Comparison of ENCODE assay signal across 6 mouse cellular contexts in the genomic region with DNA sequence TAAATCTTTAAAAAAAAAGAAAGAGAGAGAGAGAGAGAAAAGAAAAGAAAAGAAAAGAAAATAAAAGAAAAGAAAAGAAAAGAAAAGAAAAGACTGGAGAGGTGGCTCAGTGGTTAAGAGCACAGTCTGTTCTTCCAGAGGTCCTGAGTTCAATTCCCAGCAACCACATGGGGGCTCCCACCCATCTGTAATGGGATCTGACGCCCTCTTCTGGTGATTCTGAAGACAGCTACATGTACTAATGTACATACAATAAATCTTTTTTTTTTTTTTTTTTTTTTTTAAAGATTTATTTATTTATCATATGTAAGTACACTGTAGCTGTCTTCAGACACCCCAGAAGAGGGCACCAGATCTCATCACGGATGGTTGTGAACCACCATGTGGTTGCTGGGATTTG. TPM values are rescaled to one million over a fixed set of nuclear protein-coding genes. Genes with fewer than 3 reads are reported as not detected.
DNase-seq lines count a peak whose midpoint lies in the region; ATAC-seq and TF ChIP-seq lines count a peak whose summit lies in the region.
"Not testable (repeated sequence)": the region's sequence is repeated elsewhere in the genome, so short reads cannot be mapped to it uniquely, and the experiment has no call there.

No protein-coding gene starts in this region.

- DNase-seq in CH12.LX (ENCODE audit: extremely low read depth); MEL (ENCODE audit: low read depth, low spot score); cerebellum, adult 2 months; liver, embryonic 14.5 days (ENCODE audit: low read depth in 3 of 3, low spot score in 3 of 3): not testable (repeated sequence)
- DNase-seq in induced T-regulatory cell, adult 2 months (ENCODE audit: low read depth) = peak; percentile 55
- DNase-seq in naive thymus-derived CD4-positive, alpha-beta T cell, adult 2 months (ENCODE audit: low read depth) = peak; percentile 23

- TF ChIP-seq CTCF in CH12.LX (conservative IDR thresholded peaks at IDR 0.05 in 1 of 2, IDR thresholded peaks at IDR 0.05 in 1 of 2; ENCODE audit: low read depth in 2 of 2, low read length in 2 of 2) = peak in 1 of 2 experiments; percentile 52; a peak in 2 of 4 replicates
- TF ChIP-seq CTCF in MEL (IDR thresholded peaks at IDR 0.05 in 2 of 3, conservative IDR thresholded peaks at IDR 0.05 in 1 of 3; ENCODE audit: control insufficient read depth in 1 of 3, insufficient read depth in 1 of 3, low read depth in 2 of 3, low read length in 3 of 3, poor library complexity in 1 of 3, severe bottlenecking in 1 of 3) = peak in 2 of 3 experiments; percentile 43 to 45; a peak in 4 of 6 replicates
- peak; percentile 11; the same call in 1 of the 2 replicates for TF ChIP-seq CTCF in cerebellum, adult 2 months (IDR thresholded peaks at IDR 0.05; ENCODE audit: borderline replicate concordance, insufficient read depth, low read depth, low read length)
- peak; percentile 23; the same call in 1 of the 2 replicates for TF ChIP-seq CTCF in liver, embryonic 14.5 days (IDR thresholded peaks at IDR 0.05; ENCODE audit: low read depth)

- not testable (repeated sequence) for TF ChIP-seq EP300 in CH12.LX (IDR thresholded peaks at IDR 0.05; ENCODE audit: low read length); MEL (IDR thresholded peaks at IDR 0.05; ENCODE audit: low read depth in 1 of 2, low read length in 2 of 2); liver, embryonic 14.5 days (IDR thresholded peaks at IDR 0.05; ENCODE audit: low read depth)

- TF ChIP-seq POLR2A in CH12.LX (IDR thresholded peaks at IDR 0.05; ENCODE audit: low read depth, low read length); MEL (IDR thresholded peaks at IDR 0.05; ENCODE audit: control insufficient read depth in 1 of 2, insufficient read depth in 1 of 2, low read depth in 1 of 2, low read length in 2 of 2, poor library complexity in 1 of 2); cerebellum, adult 2 months (IDR thresholded peaks at IDR 0.05; ENCODE audit: borderline replicate concordance, insufficient read depth, low read length): not testable (repeated sequence)

- not testable (repeated sequence) for H3K27me3 ChIP-seq in CH12.LX (replicated peaks); MEL (ENCODE audit: control insufficient read depth in 1 of 2, insufficient read depth in 2 of 2, low read length in 2 of 2); cerebellum, adult 2 months (ENCODE audit: control insufficient read depth, insufficient read depth, low read length); liver, embryonic 14.5 days (ENCODE audit: control insufficient read depth, insufficient read depth, low read length)

- 29% methylated on average over 2 of the region's 2 CpGs for WGBS in cerebellum, adult 2 months
- 4% methylated on average over 1 of the region's 2 CpGs for WGBS in liver, embryonic 14.5 days (ENCODE audit: insufficient replicate concordance)

- H3K9ac ChIP-seq in CH12.LX (ENCODE audit: insufficient read depth, low read depth); MEL (ENCODE audit: control insufficient read depth, low read depth, low read length, poor library complexity, severe bottlenecking); liver, embryonic 14.5 days (replicated peaks): not testable (repeated sequence)

- in situ Hi-C loops in CH12.LX (cut with MboI; ENCODE audit: low pct_ligation_motif_present, low pct_unique_long_range_greater_than_20kb, low sequenced_read_pairs) = not testable (repeated sequence)

- H3K4me2 ChIP-seq in CH12.LX (ENCODE audit: insufficient read depth, low read depth, poor library complexity, severe bottlenecking); liver, embryonic 14.5 days (ENCODE audit: low read depth): not testable (repeated sequence)

- not testable (repeated sequence) for H3K9me3 ChIP-seq in CH12.LX (replicated peaks; ENCODE audit: low read length); MEL (replicated peaks; ENCODE audit: insufficient read depth, low read length); liver, embryonic 14.5 days (ENCODE audit: control insufficient read depth, low read length)

- TF ChIP-seq RAD21 in CH12.LX (IDR thresholded peaks at IDR 0.05; ENCODE audit: low read depth, low read length); MEL (IDR thresholded peaks at IDR 0.05; ENCODE audit: low read depth, low read length): not testable (repeated sequence)

- not testable (repeated sequence) for H3K79me2 ChIP-seq in CH12.LX (replicated peaks; ENCODE audit: control insufficient read depth, extremely low read depth, insufficient read depth, poor library complexity, severe bottlenecking)
- H3K79me2 ChIP-seq in MEL (ENCODE audit: control insufficient read depth, insufficient read depth, low read length, poor library complexity) = peaks cover 19% of the 10 kb centered on the region

- H3K4me1 ChIP-seq in CH12.LX (ENCODE audit: control insufficient read depth in 1 of 2, insufficient read depth in 2 of 2) = peaks cover 7 to 14% of the 10 kb centered on the region in 2 experiments; a peak in 3 of 4 replicates
- H3K4me1 ChIP-seq in MEL (ENCODE audit: control insufficient read depth in 1 of 2, insufficient read depth in 2 of 2, low read length in 2 of 2); cerebellum, adult 2 months (ENCODE audit: control insufficient read depth, insufficient read depth, low read length); liver, embryonic 14.5 days (replicated peaks; ENCODE audit: control insufficient read depth in 2 of 2, insufficient read depth in 2 of 2, low read length in 1 of 2): not testable (repeated sequence)

- H3K36me3 ChIP-seq in CH12.LX (replicated peaks in 1 of 2; ENCODE audit: control insufficient read depth in 1 of 2, insufficient read depth in 1 of 2, low read length in 1 of 2); liver, embryonic 14.5 days (replicated peaks; ENCODE audit: control insufficient read depth, insufficient read depth, low read depth): not testable (repeated sequence)
- H3K36me3 ChIP-seq in MEL (ENCODE audit: control insufficient read depth in 1 of 2, insufficient read depth in 2 of 2, low read length in 2 of 2) = peaks cover 0 to 11% of the 10 kb centered on the region in 2 experiments; a peak in 2 of 4 replicates

- dilution Hi-C loops in CH12.LX (cut with MboI; ENCODE audit: extremely low pct_ligation_motif_present, extremely low pct_unique_long_range_greater_than_20kb, low sequenced_read_pairs) = not testable (repeated sequence)

- not testable (repeated sequence) for ATAC-seq in liver, embryonic 14.5 days (ENCODE audit: insufficient read depth)

- H3K27ac ChIP-seq in CH12.LX (ENCODE audit: insufficient read depth, low read depth); MEL (ENCODE audit: control insufficient read depth, low read depth, low read length); cerebellum, adult 2 months (ENCODE audit: insufficient read depth, low read length); liver, embryonic 14.5 days: not testable (repeated sequence)

- H3K4me3 ChIP-seq in CH12.LX (replicated peaks in 1 of 3; ENCODE audit: low read depth in 2 of 3, low read length in 2 of 3, poor library complexity in 1 of 3); MEL (ENCODE audit: control insufficient read depth in 1 of 2, insufficient read depth in 1 of 2, low read depth in 2 of 2, low read length in 2 of 2); cerebellum, adult 2 months (replicated peaks; ENCODE audit: insufficient read depth, low read depth, low read length); liver, embryonic 14.5 days (ENCODE audit: insufficient read depth in 1 of 2, low read depth in 2 of 2, low read length in 2 of 2): not testable (repeated sequence)

RNA-seq across cellular contexts. Expression of gene Zc3h7b, which starts 2.5 kb away (rescaled TPM):
- total RNA-seq in CH12.LX (2012; rRNA removed) (19.7 and 20.4 TPM in 2 replicates), CH12.LX (2014; rRNA removed) (7.9 and 8.4 TPM in 2 replicates), MEL (2012; rRNA removed) (16.9 and 18.2 TPM in 2 replicates)
- polyA plus RNA-seq in CH12.LX (2012; ENCODE audit: insufficient read length, low read depth) (37.2 and 43.1 TPM in 2 replicates), MEL (2012; ENCODE audit: insufficient read depth in 1 of 2, insufficient read length in 2 of 2, low read depth in 1 of 2, low replicate concordance in 2 of 2, missing spikeins in 1 of 2) (100 to 1,000 TPM in 1 of 2 experiments, 10 to 100 TPM in 1; 41.5 to 108 TPM)
- polyA plus RNA-seq in cerebellum, adult 2 months (2012; rRNA removed) = 67.0 and 72.1 TPM in 2 replicates
- 5.2 and 5.7 TPM in 2 replicates for polyA plus RNA-seq in liver, embryonic 14.5 days (2012; rRNA removed)
- polyA plus RNA-seq in liver, embryonic 14.5 days (2014; fragmentation: Nextera tagmentation; extraction: Ambion mirVana) = 4.0 and 5.3 TPM in 2 replicates

RNA-seq across cellular contexts. Expression of gene Rangap1, which starts 3.0 kb away (rescaled TPM):
- total RNA-seq in CH12.LX (2012; rRNA removed) (180 and 227 TPM in 2 replicates), CH12.LX (2014; rRNA removed) (128 and 130 TPM in 2 replicates), MEL (2012; rRNA removed) (191 and 197 TPM in 2 replicates)
- polyA plus RNA-seq in CH12.LX (2012; ENCODE audit: insufficient read length, low read depth) (207 and 213 TPM in 2 replicates), MEL (2012; ENCODE audit: insufficient read depth in 1 of 2, insufficient read length in 2 of 2, low read depth in 1 of 2, low replicate concordance in 2 of 2, missing spikeins in 1 of 2) (100 to 1,000 TPM in 1 of 2 experiments, not detected in 1; 281 TPM)
- 102 and 113 TPM in 2 replicates for polyA plus RNA-seq in cerebellum, adult 2 months (2012; rRNA removed)
- 41.5 and 50.6 TPM in 2 replicates for polyA plus RNA-seq in liver, embryonic 14.5 days (2012; rRNA removed)
- polyA plus RNA-seq in liver, embryonic 14.5 days (2014; fragmentation: Nextera tagmentation; extraction: Ambion mirVana) = 57.1 and 61.0 TPM in 2 replicates

RNA-seq across cellular contexts. Expression of gene Chadl, which starts 45.3 kb away (rescaled TPM):
- total RNA-seq in CH12.LX (2012; rRNA removed) = 0.17 and 0.21 TPM in 2 replicates
- total RNA-seq in CH12.LX (2014; rRNA removed) = not detected in 2 replicates
- polyA plus RNA-seq in CH12.LX (2012; ENCODE audit: insufficient read length, low read depth) = 0.40 and 0.51 TPM in 2 replicates
- total RNA-seq in MEL (2012; rRNA removed) = 0.10 and 0.42 TPM in 2 replicates
- polyA plus RNA-seq in MEL (2012; ENCODE audit: insufficient read depth in 1 of 2, insufficient read length in 2 of 2, low read depth in 1 of 2, low replicate concordance in 2 of 2, missing spikeins in 1 of 2) = under 1 TPM in 1 of 2 experiments, not detected in 1; 0.72 TPM
- 16.6 and 17.4 TPM in 2 replicates for polyA plus RNA-seq in cerebellum, adult 2 months (2012; rRNA removed)
- polyA plus RNA-seq in liver, embryonic 14.5 days (2012; rRNA removed) = 0.20 and 0.28 TPM in 2 replicates
- 0.25 and 0.33 TPM in 2 replicates for polyA plus RNA-seq in liver, embryonic 14.5 days (2014; fragmentation: Nextera tagmentation; extraction: Ambion mirVana)

RNA-seq across cellular contexts. Expression of gene Tef, which starts 59.9 kb away (rescaled TPM):
- total RNA-seq in CH12.LX (2012; rRNA removed) (12.8 and 14.9 TPM in 2 replicates), CH12.LX (2014; rRNA removed) (14.4 and 14.7 TPM in 2 replicates), MEL (2012; rRNA removed) (11.6 and 12.3 TPM in 2 replicates)
- polyA plus RNA-seq in CH12.LX (2012; ENCODE audit: insufficient read length, low read depth) (15.8 and 17.2 TPM in 2 replicates), MEL (2012; ENCODE audit: insufficient read depth in 1 of 2, insufficient read length in 2 of 2, low read depth in 1 of 2, low replicate concordance in 2 of 2, missing spikeins in 1 of 2) (10 to 100 TPM in 1 of 2 experiments, not detected in 1; 21.7 TPM)
- 279 and 288 TPM in 2 replicates for polyA plus RNA-seq in cerebellum, adult 2 months (2012; rRNA removed)
- 4.4 and 5.1 TPM in 2 replicates for polyA plus RNA-seq in liver, embryonic 14.5 days (2012; rRNA removed)
- polyA plus RNA-seq in liver, embryonic 14.5 days (2014; fragmentation: Nextera tagmentation; extraction: Ambion mirVana) = 2.7 and 5.0 TPM in 2 replicates

Comparison
In these comparisons a context has a peak if more than half of its experiments do, and no peak if none do; other contexts are left out.
1. RNA of gene Chadl, which starts 45.3 kb away (polyA plus RNA-seq): 16.6 to 17.4 TPM in cerebellum, adult 2 months; 0.72 TPM in MEL, 0.40 to 0.51 TPM in CH12.LX and 0.20 to 0.33 TPM in liver, embryonic 14.5 days; every median in the first group is over 10 times any median in the second.